Mouse (Mus musculus) monocyte, adult 59 days (primary cell): Measurements from ENCODE around the gene Olfr31. TPM values are rescaled to one million over a fixed set of nuclear protein-coding genes. Genes with fewer than 3 reads are reported as not detected.

Experiments used
- total RNA-seq, 2 experiments: library from RNA; stranded (reverse); gene quantifications; one replicate each; pipeline ENCODE4 v1.2.4; 2023

The Olfr31 gene
- total RNA-seq: not detected

GRCm38 (mm10) chr14:14322528-14322927 lies at the start of gene Olfr31:
TSS of gene Olfr31 (plus strand) at chr14:14322828.

GRCm38 (mm10) chr14:14345948-14346812 lies 23.6 kb downstream of the Olfr31 start, which contains the start of gene Il3ra:
TSS of gene Il3ra (plus strand) at chr14:14346275.

Other genes starting within 250 kb of the Olfr31 start
- 10 to 100 TPM; 75.1 to 77.2 TPM for gene Psmd6, start 201.8 kb upstream of the Olfr31 start, total RNA-seq
- not detected for gene Olfr720, start 136.0 kb upstream of the Olfr31 start, total RNA-seq
- gene Il3ra, start 23.4 kb downstream of the Olfr31 start, total RNA-seq: 10 to 100 TPM; 40.7 to 41.7 TPM
- not detected for gene Olfr721-ps1, start 78.5 kb downstream of the Olfr31 start, total RNA-seq